Mouse (Mus musculus) testis, postnatal 10 days (tissue): ENCODE measurements around the gene Casp3.
A peak's percentile ranks its signal among the peaks of the same experiment; 100 is the strongest.

Experiments
- DNase-seq: peaks from one replicate; pipeline ENCODE4 v3.0.0; 2021; ENCODE audit warnings: low spot score

Casp3 gene

GRCm38 (mm10) chr8:46606930-46607329 lies 10.2 kb upstream of the Casp3 start:
- DNase-seq = no peak

- DNase-seq = no peak
Observed at GRCm38 (mm10) chr8:46611557-46611956, 5.5 kb upstream of the Casp3 start.

GRCm38 (mm10) chr8:46612913-46613312 lies 4.2 kb upstream of the Casp3 start:
- DNase-seq = no peak

- no peak for DNase-seq
Observed at GRCm38 (mm10) chr8:46613377-46613776, 3.7 kb upstream of the Casp3 start.

DNA sequence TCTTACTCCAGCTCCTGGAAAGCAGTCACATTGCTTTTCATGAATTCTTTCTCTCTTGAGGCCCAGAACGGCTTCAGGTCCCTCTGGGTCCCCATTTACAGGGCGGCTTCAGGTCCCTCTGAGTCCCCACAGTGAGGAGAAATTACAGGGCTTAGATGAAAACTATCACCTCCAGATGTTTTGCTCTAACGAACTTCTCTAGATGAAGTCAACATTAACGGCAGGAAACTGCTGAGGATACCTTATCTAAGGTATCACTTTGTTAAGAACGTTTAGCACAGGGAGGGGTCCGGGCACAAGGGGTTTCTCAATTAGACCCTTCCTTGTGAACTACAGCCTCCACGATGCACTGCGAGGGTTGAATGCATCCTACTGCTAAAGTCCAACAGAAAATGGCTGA lies 1.2 kb upstream of the Casp3 start:
- DNase-seq = no peak

DNA sequence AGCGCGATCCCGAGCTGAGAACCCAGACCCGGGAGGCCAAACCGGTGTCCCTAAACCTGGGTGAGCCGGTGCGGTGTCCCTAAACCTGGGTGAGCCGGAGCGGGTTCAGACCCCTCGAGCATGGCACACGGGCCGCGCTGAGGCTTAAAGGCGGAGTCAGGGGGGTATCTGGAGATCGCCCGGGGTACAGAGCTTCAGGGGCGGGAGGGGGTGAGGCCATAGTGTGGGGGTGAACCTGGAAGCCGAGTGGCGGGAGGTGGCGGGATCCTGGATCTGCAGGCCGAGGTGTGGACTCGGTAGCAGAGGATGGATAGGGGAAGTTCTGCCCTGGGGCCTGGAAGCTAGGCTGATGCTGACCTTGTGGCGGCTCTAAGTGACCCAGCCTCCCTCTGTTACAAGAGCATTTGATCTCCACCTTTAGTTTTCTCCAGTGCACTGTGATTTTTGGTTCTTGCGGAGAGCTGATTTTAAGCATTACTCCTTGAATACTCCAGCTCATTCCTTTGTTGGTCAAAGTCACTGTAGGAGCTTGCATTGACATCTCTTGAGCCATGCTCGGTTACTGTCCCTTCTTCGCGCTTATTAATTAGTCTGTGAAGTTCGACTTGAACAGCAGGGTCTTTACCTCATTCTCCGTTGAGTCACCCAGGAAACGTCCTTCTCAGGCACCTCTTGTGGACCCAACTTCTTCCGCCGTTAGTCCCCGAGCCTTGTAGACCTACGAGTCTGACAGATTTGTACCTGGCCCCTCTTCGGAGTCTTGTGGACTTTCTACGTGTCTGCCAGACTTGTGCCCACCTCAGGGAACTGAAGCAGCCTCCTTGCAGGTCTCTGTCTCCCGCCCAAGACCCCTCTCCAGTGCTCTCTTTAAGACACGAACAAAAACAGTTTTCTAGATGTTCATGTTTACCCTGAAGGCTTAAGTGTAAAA lies 864 bp downstream of the Casp3 start:
- peak; percentile 61 for DNase-seq

DNA sequence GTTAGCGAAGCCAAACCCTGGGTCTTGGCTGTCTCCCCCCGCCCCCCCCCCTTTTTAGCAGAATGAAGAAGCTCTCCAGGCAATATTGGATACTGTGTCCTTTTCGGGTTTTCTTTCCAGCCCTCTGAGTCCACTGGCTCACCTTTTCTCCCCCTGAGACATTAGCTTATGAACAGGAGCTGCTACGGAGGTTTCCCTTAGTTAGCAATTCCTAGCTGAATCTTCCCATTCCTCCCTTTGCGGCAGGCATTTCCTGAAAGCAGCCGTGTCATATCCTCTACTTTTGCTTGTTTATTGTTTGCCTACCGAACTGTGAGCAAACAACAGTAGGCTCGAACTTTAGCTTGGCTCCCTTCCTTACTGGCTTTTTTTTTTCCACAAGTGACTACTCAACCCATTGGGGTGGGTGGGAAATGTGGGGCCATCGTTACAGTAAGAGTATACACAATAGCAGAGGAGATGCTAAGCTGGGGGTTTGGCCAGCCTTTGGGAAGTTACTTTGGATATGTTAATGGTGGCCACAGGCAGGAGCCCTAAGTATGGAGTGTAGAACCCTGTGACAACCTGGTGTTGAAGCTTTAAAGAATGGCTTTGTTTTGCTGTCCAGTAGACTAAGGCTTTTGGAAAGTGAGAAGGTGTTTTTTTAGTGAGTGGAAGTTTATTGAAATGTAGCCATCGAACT lies 1.7 kb downstream of the Casp3 start:
- no peak for DNase-seq

GRCm38 (mm10) chr8:46622446-46623270 lies 5.6 kb downstream of the Casp3 start:
- no peak for DNase-seq

GRCm38 (mm10) chr8:46625166-46625565 lies 8.1 kb downstream of the Casp3 start:
- DNase-seq = no peak

- DNase-seq = no peak
Observed at GRCm38 (mm10) chr8:46626642-46627041, 9.6 kb downstream of the Casp3 start.

DNA sequence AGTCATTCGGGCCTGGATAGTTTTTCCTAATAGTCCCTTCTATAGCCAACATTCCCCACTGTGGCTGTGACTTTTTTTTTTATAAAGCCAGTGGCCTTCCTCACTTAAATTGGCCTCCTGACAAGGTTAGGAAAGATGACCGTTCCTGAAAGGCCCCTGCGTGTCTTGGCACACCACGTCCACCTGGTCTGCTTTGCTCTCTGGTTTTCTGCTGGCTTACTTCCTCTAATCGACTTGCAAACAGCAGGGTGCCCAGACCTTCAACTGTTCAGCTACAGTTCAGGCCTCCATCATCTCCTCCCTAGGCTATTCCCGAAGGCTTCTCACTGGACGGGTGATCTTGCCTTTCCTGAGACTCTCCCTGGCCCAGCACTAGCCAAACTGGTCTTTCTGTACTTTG lies 10.8 kb downstream of the Casp3 start:
- DNase-seq = no peak

GRCm38 (mm10) chr8:46628645-46629044 lies 11.6 kb downstream of the Casp3 start:
- no peak for DNase-seq

DNA sequence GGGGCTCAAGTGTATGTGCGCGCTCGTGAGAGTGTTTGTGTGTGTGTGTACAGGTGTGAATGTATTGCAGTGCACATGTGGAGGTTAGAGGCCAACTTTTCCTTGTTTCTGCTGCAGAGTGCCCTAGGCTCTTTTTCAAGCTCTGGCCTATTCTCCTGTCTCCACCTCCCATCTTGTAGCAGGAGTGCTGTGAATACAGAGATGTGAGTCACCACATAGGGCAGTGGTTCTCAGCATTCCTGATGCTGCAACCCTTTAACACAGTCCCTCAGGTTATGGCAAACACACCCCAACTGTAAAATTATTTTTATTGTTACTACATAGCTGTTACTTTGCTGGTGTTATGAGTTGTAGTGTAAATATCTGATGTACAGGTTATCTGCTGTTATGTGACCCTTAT lies 13.3 kb downstream of the Casp3 start:
- no peak for DNase-seq

GRCm38 (mm10) chr8:46630932-46631331 lies 13.8 kb downstream of the Casp3 start:
- DNase-seq = no peak

DNA sequence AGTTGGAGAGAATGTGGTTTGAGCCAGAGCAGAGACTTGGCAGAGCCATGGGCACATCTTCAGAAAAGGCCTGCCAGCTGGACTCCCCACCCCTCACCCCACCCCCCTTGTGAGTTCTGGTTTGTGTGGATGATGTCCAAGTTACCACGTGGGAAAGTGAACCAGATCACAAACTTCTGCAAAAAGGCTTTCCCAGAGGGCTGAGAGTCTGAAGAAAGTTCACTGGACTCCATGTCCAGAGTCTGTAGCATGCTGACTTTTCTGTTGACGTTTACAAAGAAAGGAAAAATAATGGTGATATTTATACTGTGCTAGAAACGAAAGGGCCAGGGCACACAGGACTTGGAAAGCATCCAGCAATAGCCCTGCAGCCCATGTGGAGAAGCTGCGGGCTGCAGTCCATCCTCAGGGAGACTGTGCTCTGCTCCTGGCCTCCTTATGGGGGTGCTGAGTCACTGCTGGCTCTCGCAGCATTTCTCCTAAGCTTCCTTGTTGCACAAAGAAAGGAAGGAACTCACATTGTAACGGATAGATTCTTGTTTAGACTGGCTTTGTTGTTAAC lies 22.0 kb downstream of the Casp3 start:
- DNase-seq = no peak

DNA sequence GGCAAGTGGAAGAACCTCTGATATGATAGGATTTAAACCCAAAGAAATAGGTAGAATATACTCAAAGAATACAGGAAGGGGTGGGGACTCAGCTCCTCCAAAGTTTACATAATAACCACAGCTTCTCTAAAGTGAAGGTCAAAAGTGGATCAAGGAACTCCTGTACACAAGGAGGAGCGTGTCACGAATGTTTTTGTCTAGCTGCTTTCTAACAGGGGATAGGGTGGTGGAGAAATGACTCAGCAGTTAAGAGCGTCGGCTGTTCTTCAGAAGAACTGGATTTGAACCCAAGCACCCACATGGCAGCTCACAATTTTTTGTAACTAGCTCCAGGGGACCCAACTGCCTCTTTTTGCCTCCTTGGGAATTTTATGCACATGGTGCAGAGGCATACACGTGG lies 22.8 kb downstream of the Casp3 start:
- DNase-seq = no peak

GRCm38 (mm10) chr8:46641272-46641671 lies 24.2 kb downstream of the Casp3 start:
- no peak for DNase-seq

DNA sequence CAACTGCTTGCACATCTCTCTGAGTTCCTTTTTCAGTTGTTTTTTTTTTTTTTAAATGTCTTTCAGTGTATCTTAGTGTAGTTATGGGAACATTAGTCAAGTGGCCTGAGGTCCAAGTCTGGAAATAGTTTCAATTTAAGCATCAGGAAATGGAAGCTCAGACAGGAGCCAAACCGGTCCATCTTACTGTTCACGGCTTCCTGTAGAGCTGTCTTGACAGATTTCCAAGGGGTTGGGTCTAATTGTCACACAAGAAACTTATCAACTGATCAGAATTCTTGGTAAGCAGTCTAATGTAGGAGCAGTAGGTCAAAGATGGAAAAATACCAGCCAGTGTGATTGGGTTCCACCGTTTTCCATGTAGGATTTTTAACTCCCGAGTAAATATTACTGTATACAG lies 31.3 kb downstream of the Casp3 start:
- no peak for DNase-seq

DNA sequence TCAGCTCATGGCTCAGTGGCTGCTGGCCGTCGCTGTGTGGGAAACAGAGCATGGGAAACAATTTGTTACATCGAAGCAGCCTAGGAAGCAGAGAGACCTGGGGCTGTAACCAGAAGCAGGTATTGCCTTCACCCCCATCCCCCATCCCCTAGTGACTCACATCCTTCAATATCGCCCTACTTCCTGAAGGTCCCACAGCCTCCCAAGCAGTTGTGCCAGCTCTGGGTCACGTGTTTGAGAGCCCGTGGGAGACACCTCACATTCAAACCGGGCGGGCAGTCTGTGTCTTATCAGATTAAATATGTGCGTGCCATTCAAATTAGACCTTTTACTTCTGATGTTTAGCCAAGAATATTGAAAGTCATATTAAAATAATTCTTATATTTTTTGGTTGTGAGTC lies 34.8 kb downstream of the Casp3 start:
- peak; percentile 41 for DNase-seq

DNA sequence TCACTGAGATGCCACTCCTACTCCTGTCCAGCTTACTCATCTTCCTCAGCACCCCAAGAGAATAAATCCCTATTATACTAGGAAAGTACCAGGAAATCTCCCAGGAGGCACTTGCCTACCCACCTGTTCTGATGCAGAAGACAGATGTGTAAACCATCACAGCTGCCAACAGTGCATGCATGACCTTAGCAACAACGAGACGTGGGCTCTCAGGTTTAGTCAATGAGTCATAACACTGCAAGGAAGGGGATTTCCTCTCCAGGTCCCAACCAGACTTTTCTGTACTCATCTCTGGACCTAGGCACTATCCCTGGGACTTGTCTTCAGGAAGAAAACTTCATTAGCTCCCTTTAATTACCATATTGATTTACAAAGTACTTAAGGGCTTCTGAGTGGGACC lies 38.8 kb downstream of the Casp3 start:
- no peak for DNase-seq

DNA sequence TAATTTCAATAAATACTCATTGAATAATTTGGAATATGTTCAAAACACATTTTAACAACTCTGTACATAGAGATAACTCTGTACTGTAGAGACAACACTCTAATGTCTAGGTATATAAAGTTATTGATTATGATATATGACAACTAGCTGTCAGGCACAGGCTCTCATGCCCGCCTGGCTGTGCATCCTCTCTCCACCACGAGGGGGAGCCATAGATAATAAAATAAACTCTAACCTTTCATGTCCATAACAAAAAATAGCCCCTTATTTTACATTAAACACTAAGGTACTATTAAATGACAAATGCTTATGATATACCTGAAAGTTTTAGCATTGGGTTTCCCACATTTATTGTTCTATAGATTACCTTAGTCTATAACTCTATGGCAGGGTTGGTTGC lies 54.4 kb downstream of the Casp3 start:
- peak; percentile 80 for DNase-seq

GRCm38 (mm10) chr8:46680671-46681365 lies 63.7 kb downstream of the Casp3 start:
- DNase-seq = no peak
